Mouse (Mus musculus) macrophage (primary cell): Measurements from ENCODE around the gene Aim2. TPM values are rescaled to one million over a fixed set of nuclear protein-coding genes. Genes with fewer than 3 reads are reported as not detected.

ENCODE experiments used
- H3K27ac ChIP-seq: fragments of 350-480 bp; formaldehyde crosslinking; 2 replicates; pipeline ENCODE4 v1.9.0; 2021
- H3K36me3 ChIP-seq: fragments of 350-480 bp; formaldehyde crosslinking; 2 replicates; pipeline ENCODE4 v1.9.0; 2021; ENCODE audit errors: inconsistent target
- H3K4me3 ChIP-seq: fragments of 350-480 bp; formaldehyde crosslinking; 2 replicates; pipeline ENCODE4 v1.9.0; 2021; ENCODE audit errors: inconsistent target
- H3K79me2 ChIP-seq: fragments of 350-480 bp; formaldehyde crosslinking; 2 replicates; pipeline ENCODE4 v1.9.0; 2021; ENCODE audit errors: inconsistent target
- WGBS: methylation state at CpG from one replicate; pipeline ENCODE4 v1.1.7; 2026; ENCODE audit warnings: inconsistent platforms; ENCODE audit not compliant: missing documents; 5-methylcytosine and 5-hydroxymethylcytosine counted together
- polyA plus RNA-seq: library from polyadenylated mRNA; stranded (reverse); fragments of 250-400 nt; gene quantifications from 3 replicates; pipeline ENCODE4 v1.2.4, GENCODE M21; 2018; ENCODE audit warnings: inconsistent platforms

Gene Aim2
- polyA plus RNA-seq, 1 experiment from 2014 or later, result 91.8 TPM

DNA sequence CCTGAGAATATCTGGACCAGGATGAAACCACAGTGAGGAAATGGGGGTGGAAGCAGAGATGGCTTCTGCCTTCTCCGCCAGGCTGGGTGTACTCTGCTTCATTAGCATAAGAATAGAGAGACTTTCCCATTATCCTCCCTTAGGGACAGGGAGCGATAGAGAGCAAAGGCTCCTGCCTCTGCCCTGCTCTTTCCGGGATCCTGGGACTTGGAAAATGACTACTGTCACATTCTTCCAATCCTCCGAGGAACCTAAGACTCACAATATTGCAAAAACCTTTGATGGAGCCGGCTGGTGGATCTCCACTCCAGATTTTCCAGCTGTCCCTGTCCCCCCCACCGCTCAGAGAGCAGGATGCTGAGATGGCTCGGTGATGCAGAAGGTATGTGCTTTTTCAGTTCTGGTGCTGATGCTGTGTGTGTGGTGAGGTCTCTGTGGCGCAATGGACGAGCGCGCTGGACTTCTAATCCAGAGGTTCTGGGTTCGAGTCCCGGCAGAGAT lies 39.3 kb downstream of the Aim2 start:
- WGBS, result 25% methylated on average over 12 of the region's 13 CpGs
- no peak overlapping the region for H3K27ac ChIP-seq
- H3K4me3 ChIP-seq, result no peak overlapping the region
- no peaks in the 10 kb centered on the region for H3K36me3 ChIP-seq
- no peaks in the 10 kb centered on the region for H3K79me2 ChIP-seq

GRCm38 (mm10) chr1:173391754-173392153 lies 41.1 kb downstream of the Aim2 start:
- Histone ChIP-seq H3K27ac (no peak overlapping the region), H3K79me2 (no peaks in the 10 kb centered on the region), H3K4me3 (no peak overlapping the region), H3K36me3 (no peaks in the 10 kb centered on the region)
- WGBS, result 41% methylated on average over 6 of the region's 6 CpGs

- Histone ChIP-seq H3K36me3 (no peaks in the 10 kb centered on the region), H3K4me3 (no peak overlapping the region), H3K79me2 (no peaks in the 10 kb centered on the region), H3K27ac (no peak overlapping the region)
- 45% methylated on average over 3 of the region's 3 CpGs for WGBS
Measured at GRCm38 (mm10) chr1:173398323-173398970, 47.8 kb downstream of the Aim2 start.

- Histone ChIP-seq H3K79me2 (no peaks in the 10 kb centered on the region), H3K36me3 (no peaks in the 10 kb centered on the region), H3K4me3 (no peak overlapping the region), H3K27ac (no peak overlapping the region)
- whole genome bisulfite sequencing, result 96% methylated on average over 5 of the region's 5 CpGs
Measured at GRCm38 (mm10) chr1:173404696-173405309, 54.1 kb downstream of the Aim2 start.

DNA sequence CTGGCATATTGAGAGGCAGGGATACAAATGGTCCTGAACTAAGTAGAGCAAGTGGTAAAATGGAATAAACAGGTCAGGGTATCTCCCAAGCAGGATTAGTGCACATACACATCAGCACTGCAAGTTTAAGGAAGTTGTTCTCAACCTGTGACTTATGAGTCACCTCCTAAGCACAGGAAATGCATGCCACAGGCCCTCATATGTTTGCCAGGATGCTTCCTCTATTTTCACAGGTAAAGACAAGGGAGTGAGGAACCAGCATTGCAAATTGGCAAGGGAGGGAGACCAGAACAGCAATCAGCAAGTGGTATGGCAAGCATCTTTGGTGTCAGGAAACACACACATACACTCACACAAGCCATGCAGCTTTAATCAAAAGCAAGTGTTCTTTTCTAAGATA lies 58.4 kb downstream of the Aim2 start:
- no peaks in the 10 kb centered on the region for H3K36me3 ChIP-seq
- H3K27ac ChIP-seq, result peak overlapping the region; percentile 53
- H3K4me3 ChIP-seq, result no peak overlapping the region
- no peaks in the 10 kb centered on the region for H3K79me2 ChIP-seq

GRCm38 (mm10) chr1:173411863-173412262 lies 61.2 kb downstream of the Aim2 start:
- WGBS, result 3% methylated on average over 4 of the region's 4 CpGs
- H3K79me2 ChIP-seq, result no peaks in the 10 kb centered on the region
- no peaks in the 10 kb centered on the region for H3K36me3 ChIP-seq
- no peak overlapping the region for H3K4me3 ChIP-seq
- no peak overlapping the region for H3K27ac ChIP-seq

- Histone ChIP-seq H3K79me2 (no peaks in the 10 kb centered on the region), H3K4me3 (no peak overlapping the region), H3K27ac (no peak overlapping the region), H3K36me3 (no peaks in the 10 kb centered on the region)
- 64% methylated on average over 2 of the region's 3 CpGs for WGBS
Measured at GRCm38 (mm10) chr1:173414631-173415030, 64.0 kb downstream of the Aim2 start.

- peaks cover 38% of the 10 kb centered on the region for H3K79me2 ChIP-seq
- WGBS, result 75% methylated on average over 3 of the region's 3 CpGs
- H3K27ac ChIP-seq, result peak overlapping the region; percentile 84; the same call in 1 of the 2 replicates
- no peaks in the 10 kb centered on the region for H3K36me3 ChIP-seq
- no peak overlapping the region for H3K4me3 ChIP-seq
Measured at GRCm38 (mm10) chr1:173418516-173418915, 67.8 kb downstream of the Aim2 start.

DNA sequence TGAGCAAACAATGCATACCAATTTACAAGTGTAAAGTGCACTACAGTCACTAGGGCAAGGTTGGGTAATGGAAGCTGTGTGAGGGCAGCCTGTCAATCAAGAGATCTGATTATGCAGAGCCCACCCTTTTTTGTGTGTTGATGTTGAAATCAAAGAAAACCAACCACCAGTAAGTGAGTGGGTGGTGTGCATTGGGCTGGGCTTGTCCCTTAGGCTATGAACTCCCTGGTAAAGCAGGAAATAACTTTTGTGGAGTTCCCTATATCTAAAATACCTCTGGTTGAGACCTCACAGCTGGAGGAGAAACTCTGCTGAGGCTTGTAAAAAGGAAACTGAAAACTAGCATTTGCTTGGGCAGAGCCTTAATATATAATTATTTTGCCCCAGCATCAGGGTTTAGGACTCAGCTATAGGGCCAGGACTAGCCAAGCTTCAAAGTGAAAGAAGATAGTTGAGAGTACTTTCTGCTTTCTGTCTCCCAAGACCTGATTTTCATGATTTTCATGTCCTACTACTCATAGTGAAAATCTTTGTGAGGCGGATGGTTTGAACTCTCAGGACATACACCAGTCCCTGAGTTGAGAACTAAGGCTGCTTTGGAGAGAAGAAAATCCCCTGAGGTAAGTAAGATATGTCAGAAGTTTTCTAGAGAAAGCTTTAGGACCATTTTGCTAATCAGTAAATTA lies 68.4 kb downstream of the Aim2 start:
- Histone ChIP-seq H3K79me2 (peaks cover 44% of the 10 kb centered on the region), H3K4me3 (peak overlapping the region; percentile 73), H3K36me3 (no peaks in the 10 kb centered on the region), H3K27ac (peak overlapping the region; percentile 84)
- 84% methylated on average over 1 of the region's 1 CpGs for WGBS

GRCm38 (mm10) chr1:173420374-173420773 lies 69.7 kb downstream of the Aim2 start:
- H3K36me3 ChIP-seq, result no peaks in the 10 kb centered on the region
- WGBS, result 0% methylated on average over 5 of the region's 6 CpGs
- H3K27ac ChIP-seq, result peak overlapping the region; percentile 84
- H3K4me3 ChIP-seq, result peak overlapping the region; percentile 73
- peaks cover 57% of the 10 kb centered on the region for H3K79me2 ChIP-seq

DNA sequence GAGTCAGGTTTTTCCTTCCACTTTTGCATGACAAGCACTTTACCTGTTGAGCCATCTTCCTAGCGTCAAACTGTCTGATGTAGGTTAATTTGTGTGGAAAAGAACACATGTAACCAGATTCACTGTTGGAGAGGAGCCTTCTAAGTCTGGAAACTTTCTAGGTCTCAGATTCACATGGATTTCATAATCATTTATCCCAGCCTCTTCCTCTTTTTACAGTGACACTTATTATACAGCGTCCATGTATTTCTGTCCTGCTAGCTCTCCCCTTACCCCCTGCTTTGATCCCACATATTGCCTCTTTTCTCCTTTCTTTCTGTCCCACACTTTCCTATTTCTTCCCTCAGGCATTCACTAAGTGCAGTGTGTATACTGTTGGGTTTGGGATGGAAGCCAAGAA lies 75.7 kb downstream of the Aim2 start:
- H3K36me3 ChIP-seq, result no peaks in the 10 kb centered on the region
- no peak overlapping the region for H3K4me3 ChIP-seq
- peaks cover 100% of the 10 kb centered on the region for H3K79me2 ChIP-seq
- H3K27ac ChIP-seq, result peak overlapping the region; percentile 61
- WGBS, result 25% methylated on average over 2 of the region's 2 CpGs

GRCm38 (mm10) chr1:173427385-173427784 lies 76.7 kb downstream of the Aim2 start:
- Histone ChIP-seq H3K36me3 (no peaks in the 10 kb centered on the region), H3K4me3 (no peak overlapping the region), H3K27ac (peak overlapping the region; percentile 61), H3K79me2 (peaks cover 100% of the 10 kb centered on the region)
- WGBS, result 19% methylated on average over 8 of the region's 8 CpGs

- Histone ChIP-seq H3K79me2 (peaks cover 100% of the 10 kb centered on the region), H3K27ac (peak overlapping the region; percentile 21), H3K4me3 (no peak overlapping the region), H3K36me3 (no peaks in the 10 kb centered on the region)
- 60% methylated on average over 5 of the region's 5 CpGs for WGBS
Measured at GRCm38 (mm10) chr1:173429995-173430699, 79.5 kb downstream of the Aim2 start.

DNA sequence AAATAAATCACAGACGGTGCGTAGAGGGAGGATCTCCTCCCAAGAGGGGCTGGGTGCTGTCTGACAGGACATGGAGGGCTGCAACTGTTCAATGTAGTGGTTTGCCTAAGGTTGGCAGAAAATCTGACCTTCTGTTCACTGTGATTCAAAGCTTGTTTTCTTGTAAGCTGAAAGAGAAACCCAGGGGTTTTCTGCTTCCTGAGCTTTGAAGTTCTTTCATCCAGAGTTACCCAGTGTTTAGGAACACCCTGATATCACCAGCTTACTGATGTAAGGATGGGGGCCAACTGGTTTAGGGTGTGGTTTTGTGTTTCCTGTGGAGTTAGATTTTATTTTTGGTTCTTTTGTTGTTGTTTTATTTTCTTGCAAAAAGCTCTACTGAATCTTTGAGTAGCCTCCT lies 81.7 kb downstream of the Aim2 start:
- no peak overlapping the region for H3K4me3 ChIP-seq
- no peak overlapping the region for H3K27ac ChIP-seq
- 61% methylated on average over 2 of the region's 2 CpGs for WGBS
- no peaks in the 10 kb centered on the region for H3K36me3 ChIP-seq
- peaks cover 100% of the 10 kb centered on the region for H3K79me2 ChIP-seq
